Mouse (Mus musculus): ENCODE measurements at regions not wholly inside any gene's neighbourhood (a gene's known extent, or its start where the extent isn't known, plus 50 kb on each side); places are given as distances from the start of the nearest gene placed in this dataset.

GRCm38 (mm10) chr8:116430051-116430450, 74.7 kb upstream of the Dynlrb2 start:
- Histone ChIP-seq H3K4me1 (replicated peaks; ENCODE audit: control insufficient read depth, insufficient read depth, low read length) (no peaks in the 10 kb centered on the region), H3K9me3 (ENCODE audit: control insufficient read depth) (no peaks in the 10 kb centered on the region), H3K9ac (ENCODE audit: low read depth, low read length) (no peak overlapping the region), H3K27me3 (replicated peaks; ENCODE audit: control insufficient read depth, insufficient read depth, low read length) (no peaks in the 10 kb centered on the region), H3K27ac (ENCODE audit: low read depth, low read length) (no peak overlapping the region), H3K4me3 (ENCODE audit: low read depth, low read length) (no peak overlapping the region), H3K36me3 (ENCODE audit: control insufficient read depth, insufficient read depth) (no peaks in the 10 kb centered on the region), H3K4me2 (replicated peaks; ENCODE audit: low read depth) (no peak overlapping the region)
- no peak for TF ChIP-seq CTCF (IDR thresholded peaks at IDR 0.05; ENCODE audit: low read depth)
- ATAC-seq = no peak
- WGBS = 80% methylated on average over 5 of the region's 5 CpGs

GRCm38 (mm10) chr8:116429649-116430048, 75.1 kb upstream of the Dynlrb2 start:
- Histone ChIP-seq H3K9ac (ENCODE audit: low read depth, low read length) (no peak overlapping the region), H3K4me2 (replicated peaks; ENCODE audit: low read depth) (no peak overlapping the region), H3K4me1 (replicated peaks; ENCODE audit: control insufficient read depth, insufficient read depth, low read length) (no peaks in the 10 kb centered on the region), H3K9me3 (ENCODE audit: control insufficient read depth) (no peaks in the 10 kb centered on the region), H3K27me3 (replicated peaks; ENCODE audit: control insufficient read depth, insufficient read depth, low read length) (no peaks in the 10 kb centered on the region), H3K36me3 (ENCODE audit: control insufficient read depth, insufficient read depth) (no peaks in the 10 kb centered on the region), H3K27ac (ENCODE audit: low read depth, low read length) (no peak overlapping the region), H3K4me3 (ENCODE audit: low read depth, low read length) (no peak overlapping the region)
- peak; percentile 52 for TF ChIP-seq CTCF (IDR thresholded peaks at IDR 0.05; ENCODE audit: low read depth)
- no peak for ATAC-seq
- 75% methylated on average over 6 of the region's 6 CpGs for WGBS

- H3K36me3 ChIP-seq (ENCODE audit: control insufficient read depth, insufficient read depth) = no peaks in the 10 kb centered on the region
- WGBS = 71% methylated on average over 6 of the region's 6 CpGs
- H3K9ac ChIP-seq (ENCODE audit: low read depth, low read length) = no peak overlapping the region
- no peak for ATAC-seq
- H3K4me1 ChIP-seq (replicated peaks; ENCODE audit: control insufficient read depth, insufficient read depth, low read length) = no peaks in the 10 kb centered on the region
- no peak overlapping the region for H3K27ac ChIP-seq (ENCODE audit: low read depth, low read length)
- H3K27me3 ChIP-seq (replicated peaks; ENCODE audit: control insufficient read depth, insufficient read depth, low read length) = no peaks in the 10 kb centered on the region
- H3K4me3 ChIP-seq (ENCODE audit: low read depth, low read length) = no peak overlapping the region
- no peak for TF ChIP-seq CTCF (IDR thresholded peaks at IDR 0.05; ENCODE audit: low read depth)
- no peak overlapping the region for H3K4me2 ChIP-seq (replicated peaks; ENCODE audit: low read depth)
- no peaks in the 10 kb centered on the region for H3K9me3 ChIP-seq (ENCODE audit: control insufficient read depth)
Observed at GRCm38 (mm10) chr8:116422826-116423225, 81.9 kb upstream of the Dynlrb2 start.

GRCm38 (mm10) chr8:116412703-116413102, 92.1 kb upstream of the Dynlrb2 start:
- no peaks in the 10 kb centered on the region for H3K27me3 ChIP-seq (replicated peaks; ENCODE audit: control insufficient read depth, insufficient read depth, low read length)
- H3K4me1 ChIP-seq (replicated peaks; ENCODE audit: control insufficient read depth, insufficient read depth, low read length) = no peaks in the 10 kb centered on the region
- WGBS = 26% methylated on average over 12 of the region's 12 CpGs
- no peak overlapping the region for H3K27ac ChIP-seq (ENCODE audit: low read depth, low read length)
- H3K4me2 ChIP-seq (replicated peaks; ENCODE audit: low read depth) = no peak overlapping the region
- no peaks in the 10 kb centered on the region for H3K36me3 ChIP-seq (ENCODE audit: control insufficient read depth, insufficient read depth)
- H3K9me3 ChIP-seq (ENCODE audit: control insufficient read depth) = no peaks in the 10 kb centered on the region
- H3K9ac ChIP-seq (ENCODE audit: low read depth, low read length) = no peak overlapping the region
- no peak for TF ChIP-seq CTCF (IDR thresholded peaks at IDR 0.05; ENCODE audit: low read depth)
- H3K4me3 ChIP-seq (ENCODE audit: low read depth, low read length) = no peak overlapping the region
- no peak for ATAC-seq

GRCm38 (mm10) chr8:116410041-116410440, 94.7 kb upstream of the Dynlrb2 start:
- Histone ChIP-seq H3K4me2 (replicated peaks; ENCODE audit: low read depth) (no peak overlapping the region), H3K9ac (ENCODE audit: low read depth, low read length) (no peak overlapping the region), H3K27me3 (replicated peaks; ENCODE audit: control insufficient read depth, insufficient read depth, low read length) (no peaks in the 10 kb centered on the region), H3K36me3 (ENCODE audit: control insufficient read depth, insufficient read depth) (no peaks in the 10 kb centered on the region), H3K4me1 (replicated peaks; ENCODE audit: control insufficient read depth, insufficient read depth, low read length) (no peaks in the 10 kb centered on the region), H3K4me3 (ENCODE audit: low read depth, low read length) (no peak overlapping the region), H3K27ac (ENCODE audit: low read depth, low read length) (no peak overlapping the region), H3K9me3 (ENCODE audit: control insufficient read depth) (no peaks in the 10 kb centered on the region)
- no peak for TF ChIP-seq CTCF (IDR thresholded peaks at IDR 0.05; ENCODE audit: low read depth)
- ATAC-seq = no peak
- 81% methylated on average over 5 of the region's 5 CpGs for WGBS

- WGBS = 89% methylated on average over 6 of the region's 6 CpGs
- no peak for ATAC-seq
- no peaks in the 10 kb centered on the region for H3K27me3 ChIP-seq (replicated peaks; ENCODE audit: control insufficient read depth, insufficient read depth, low read length)
- no peaks in the 10 kb centered on the region for H3K36me3 ChIP-seq (ENCODE audit: control insufficient read depth, insufficient read depth)
- no peak overlapping the region for H3K27ac ChIP-seq (ENCODE audit: low read depth, low read length)
- no peak overlapping the region for H3K4me2 ChIP-seq (replicated peaks; ENCODE audit: low read depth)
- no peak overlapping the region for H3K4me3 ChIP-seq (ENCODE audit: low read depth, low read length)
- H3K9me3 ChIP-seq (ENCODE audit: control insufficient read depth) = no peaks in the 10 kb centered on the region
- TF ChIP-seq CTCF (IDR thresholded peaks at IDR 0.05; ENCODE audit: low read depth) = no peak
- H3K9ac ChIP-seq (ENCODE audit: low read depth, low read length) = no peak overlapping the region
- H3K4me1 ChIP-seq (replicated peaks; ENCODE audit: control insufficient read depth, insufficient read depth, low read length) = no peaks in the 10 kb centered on the region
Observed at GRCm38 (mm10) chr8:116409011-116409410, 95.8 kb upstream of the Dynlrb2 start.

GRCm38 (mm10) chr8:116404571-116404970, 100.2 kb upstream of the Dynlrb2 start:
- TF ChIP-seq CTCF (IDR thresholded peaks at IDR 0.05; ENCODE audit: low read depth) = no peak
- ATAC-seq = no peak
- Histone ChIP-seq H3K4me3 (ENCODE audit: low read depth, low read length) (no peak overlapping the region), H3K9ac (ENCODE audit: low read depth, low read length) (no peak overlapping the region), H3K9me3 (ENCODE audit: control insufficient read depth) (no peaks in the 10 kb centered on the region), H3K36me3 (ENCODE audit: control insufficient read depth, insufficient read depth) (no peaks in the 10 kb centered on the region), H3K4me2 (replicated peaks; ENCODE audit: low read depth) (no peak overlapping the region), H3K27me3 (replicated peaks; ENCODE audit: control insufficient read depth, insufficient read depth, low read length) (no peaks in the 10 kb centered on the region), H3K27ac (ENCODE audit: low read depth, low read length) (no peak overlapping the region), H3K4me1 (replicated peaks; ENCODE audit: control insufficient read depth, insufficient read depth, low read length) (no peaks in the 10 kb centered on the region)

Measured in intestine, postnatal 0 days (tissue).